Mouse (Mus musculus) embryo, embryonic 10.5 days (tissue): ENCODE results near the gene Frmpd1.

ENCODE experiments used
- DNase-seq: peaks from one replicate; pipeline ENCODE4 v3.0.0-alpha.2; 2015; ENCODE audit warnings: low spot score

The Frmpd1 gene

DNA sequence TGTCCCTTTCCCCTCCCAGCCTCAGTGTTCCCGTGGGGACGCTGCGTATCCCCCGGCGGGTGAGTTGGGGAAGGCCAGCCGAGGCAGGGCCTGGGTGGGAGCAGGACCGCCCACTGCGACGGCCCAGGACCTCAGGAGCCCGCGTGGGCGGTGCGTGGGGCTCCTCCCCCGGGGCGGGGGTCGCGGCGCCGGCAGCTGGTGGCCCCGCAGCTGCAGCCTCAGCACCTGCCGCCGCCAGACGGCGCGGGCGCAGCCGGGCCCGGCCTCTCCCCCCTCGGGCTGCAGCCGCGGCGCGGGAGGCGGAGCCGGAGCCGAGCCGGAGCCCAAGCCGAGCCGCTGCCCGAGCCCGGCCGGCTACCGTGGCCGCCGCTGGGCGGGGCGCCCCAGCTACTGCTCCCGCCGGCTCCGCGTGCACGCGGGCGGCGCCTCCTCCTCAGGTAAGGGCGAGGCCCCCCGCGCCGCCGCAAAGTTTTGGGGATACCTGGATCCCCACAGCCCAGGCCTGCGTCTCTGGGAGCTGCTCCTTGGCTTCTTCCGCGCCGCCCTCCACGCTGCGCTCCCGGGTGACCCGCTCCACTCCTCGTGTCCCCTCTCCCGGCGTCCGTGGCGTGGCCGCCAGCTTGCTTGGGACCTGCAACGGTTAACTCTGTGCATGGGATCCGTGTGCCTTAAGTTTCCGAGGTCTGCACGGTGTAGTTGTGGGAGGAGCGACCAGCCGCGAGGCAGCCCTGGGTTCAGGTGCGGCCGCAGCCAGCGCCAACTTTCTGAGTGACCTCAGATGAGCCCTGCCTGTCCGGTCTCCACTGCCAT lies at the start of gene Frmpd1:
Gene Frmpd1 (plus strand): TSS at position 355 of the 810 bp plus-strand sequence.
- peak; percentile 72 for DNase-seq

DNA sequence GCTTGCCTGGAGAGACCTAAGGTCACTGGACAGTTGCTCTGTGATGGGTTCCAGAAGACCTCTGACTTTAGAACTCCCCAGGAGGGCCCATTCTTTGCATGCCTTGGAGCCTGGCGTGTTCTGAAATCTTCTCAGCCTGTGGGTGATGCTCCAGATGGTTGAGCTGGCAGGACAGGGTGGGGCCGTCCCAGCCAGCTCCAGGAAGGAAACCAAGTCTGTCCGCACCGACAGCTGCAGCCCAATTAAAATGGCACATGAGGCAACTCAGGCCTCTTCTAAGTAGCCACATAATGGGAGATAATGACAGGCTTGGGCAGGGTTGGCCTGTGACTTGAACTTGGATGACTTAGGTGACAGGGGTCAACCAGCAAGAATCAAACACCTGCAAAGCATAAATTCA lies 47.0 kb upstream of the Frmpd1 start:
- no peak for DNase-seq

DNA sequence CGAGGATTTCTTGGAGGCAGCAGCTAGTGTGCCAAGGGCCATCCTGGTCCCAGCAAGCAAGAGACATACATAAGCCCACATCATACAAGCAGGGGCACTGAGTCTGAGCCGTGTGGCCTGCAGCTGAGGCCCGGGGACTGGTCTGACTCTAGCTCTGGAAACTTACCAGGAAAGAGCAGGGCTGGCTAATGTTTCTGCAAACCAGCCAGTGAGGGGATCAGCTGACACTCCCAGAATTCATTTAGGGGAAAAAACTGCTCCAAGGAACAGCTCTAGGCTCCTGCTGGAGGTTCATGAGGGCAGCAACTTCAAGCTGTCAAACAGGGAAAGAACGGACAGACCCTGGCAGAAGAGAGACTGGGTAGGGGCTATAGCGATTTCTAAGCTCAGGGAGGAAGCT lies 42.8 kb upstream of the Frmpd1 start:
- no peak for DNase-seq

DNA sequence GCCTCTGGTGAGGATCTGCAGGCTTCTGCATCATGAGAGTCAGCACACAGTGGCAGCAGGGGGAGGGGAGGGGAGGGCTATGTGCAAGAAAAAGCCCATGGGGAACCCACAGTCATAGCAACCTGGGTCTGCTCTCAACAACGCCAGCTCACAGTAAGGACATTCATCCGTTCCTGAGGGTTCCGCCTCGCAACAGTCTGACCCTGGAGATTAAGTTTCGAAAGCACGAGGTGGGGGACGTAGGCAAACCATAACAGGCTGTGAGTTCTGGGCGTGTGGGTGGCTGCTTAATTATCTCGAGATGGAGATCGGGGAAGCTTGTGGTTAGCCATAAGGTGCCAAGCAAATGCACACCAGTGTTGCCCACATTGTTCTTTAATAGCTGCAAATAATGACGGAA lies 42.3 kb upstream of the Frmpd1 start:
- no peak for DNase-seq

DNA sequence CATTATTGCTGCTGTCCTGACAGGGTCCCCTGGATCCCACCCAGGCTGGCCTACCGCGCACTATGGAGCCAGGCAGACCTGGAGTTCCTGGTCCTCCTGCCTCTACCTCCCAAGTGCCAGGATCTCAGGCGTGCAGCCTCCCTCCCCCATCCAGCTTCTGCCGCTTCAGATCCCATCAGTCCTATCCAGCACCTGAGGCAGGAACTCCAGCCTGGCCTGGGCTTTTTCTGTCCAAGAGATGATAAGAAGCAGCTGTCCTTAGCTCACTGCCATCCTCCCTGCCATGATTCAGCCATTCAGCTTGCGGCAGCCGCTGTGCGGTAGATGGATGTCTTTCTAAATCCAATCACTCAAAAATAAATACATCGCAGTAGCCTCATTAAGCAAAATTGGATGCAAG lies 41.7 kb upstream of the Frmpd1 start:
- no peak for DNase-seq

DNA sequence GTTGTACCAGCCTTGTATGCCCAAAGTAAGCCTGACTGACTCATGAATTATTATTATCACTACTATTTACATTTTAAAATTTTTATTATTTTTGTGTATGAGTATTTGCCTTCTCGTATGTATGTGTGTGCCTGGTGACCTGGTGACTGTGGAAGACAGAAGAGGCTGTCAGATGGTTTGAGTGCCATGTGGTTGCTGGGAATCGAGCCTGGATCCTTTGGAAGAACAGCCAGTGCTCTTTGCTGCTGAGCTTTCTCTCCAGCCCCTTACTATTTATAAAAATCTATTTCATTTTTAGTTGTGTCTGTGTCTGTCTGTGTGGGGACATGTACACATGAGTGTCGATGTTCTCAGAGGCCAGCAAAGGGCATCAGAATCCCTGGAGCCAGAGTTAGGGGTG lies 28.2 kb upstream of the Frmpd1 start:
- no peak for DNase-seq

DNA sequence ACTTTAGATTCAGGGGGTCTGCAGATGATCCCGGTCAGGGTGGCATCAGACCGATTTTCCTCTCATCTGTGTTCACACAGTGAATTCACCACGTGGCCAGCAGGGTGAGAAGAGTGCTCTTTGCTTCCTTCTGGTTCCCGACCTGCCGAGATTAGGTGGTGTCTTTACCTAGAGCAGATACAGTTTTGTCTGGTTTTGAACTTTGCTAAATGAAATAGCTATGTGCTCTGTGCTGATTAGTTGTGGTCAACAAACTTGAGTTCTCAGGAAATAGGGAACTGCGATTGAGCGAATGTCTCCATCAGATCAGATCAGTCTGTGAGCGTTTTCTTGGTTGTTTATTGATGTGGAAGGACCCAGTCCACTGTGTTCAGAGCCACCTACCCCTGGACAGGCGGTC lies 26.1 kb upstream of the Frmpd1 start:
- no peak for DNase-seq

DNA sequence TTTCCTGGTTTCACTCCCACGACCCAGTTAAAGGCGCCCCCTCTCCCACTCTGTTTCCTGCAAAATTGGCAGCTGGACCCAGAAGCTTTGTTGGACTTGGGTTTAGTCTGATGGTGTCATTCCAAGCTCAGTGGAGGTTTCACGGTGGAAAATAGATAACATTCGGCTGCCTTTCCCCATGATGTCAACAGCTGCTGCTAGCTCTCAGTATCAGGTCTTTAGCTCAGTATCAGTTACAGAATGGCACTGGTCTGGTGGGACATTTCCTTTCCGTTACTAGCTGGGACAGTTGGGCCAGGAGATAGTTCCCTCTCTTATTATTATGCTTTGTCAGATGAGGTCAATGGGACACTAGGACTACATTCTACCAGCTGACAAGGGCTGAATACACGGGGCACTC lies 23.9 kb upstream of the Frmpd1 start:
- DNase-seq = no peak

DNA sequence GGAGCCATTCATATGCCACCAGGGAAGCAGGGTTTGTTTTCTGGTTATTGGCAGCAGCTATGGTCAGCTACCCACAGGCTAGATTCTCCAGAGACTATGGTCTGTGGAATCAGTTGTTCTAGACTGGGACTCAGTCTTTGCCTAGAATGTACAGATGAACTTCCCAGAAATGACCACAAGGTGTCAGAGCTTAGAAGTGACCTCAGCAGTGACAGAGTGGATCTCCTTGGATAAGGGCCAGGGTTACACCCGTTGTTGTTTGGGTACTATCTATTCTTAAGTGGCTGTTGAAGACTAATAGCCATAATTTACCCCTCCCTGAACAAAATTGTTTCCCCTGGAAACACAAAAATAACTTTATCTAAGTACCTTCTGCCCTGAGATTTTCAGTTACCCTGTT lies 21.0 kb upstream of the Frmpd1 start:
- DNase-seq = peak; percentile 57

DNA sequence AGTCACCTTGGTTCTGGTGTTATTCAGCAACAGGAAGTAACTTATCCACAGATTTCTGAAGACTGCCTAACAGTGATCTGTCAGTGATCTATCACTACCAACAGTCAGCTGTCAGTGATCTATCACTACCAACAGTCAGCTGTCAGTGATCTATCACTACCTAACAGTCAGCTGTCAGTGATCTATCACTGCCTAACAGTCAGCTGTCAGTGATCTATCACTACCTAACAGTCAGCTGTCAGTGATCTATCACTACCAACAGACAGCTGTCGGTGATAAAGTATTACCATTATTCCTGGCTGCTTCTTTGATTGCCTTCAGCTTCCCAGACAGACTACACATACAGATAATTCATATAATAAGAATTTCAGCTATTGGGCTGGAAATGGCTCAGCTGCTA lies 19.2 kb upstream of the Frmpd1 start:
- no peak for DNase-seq

DNA sequence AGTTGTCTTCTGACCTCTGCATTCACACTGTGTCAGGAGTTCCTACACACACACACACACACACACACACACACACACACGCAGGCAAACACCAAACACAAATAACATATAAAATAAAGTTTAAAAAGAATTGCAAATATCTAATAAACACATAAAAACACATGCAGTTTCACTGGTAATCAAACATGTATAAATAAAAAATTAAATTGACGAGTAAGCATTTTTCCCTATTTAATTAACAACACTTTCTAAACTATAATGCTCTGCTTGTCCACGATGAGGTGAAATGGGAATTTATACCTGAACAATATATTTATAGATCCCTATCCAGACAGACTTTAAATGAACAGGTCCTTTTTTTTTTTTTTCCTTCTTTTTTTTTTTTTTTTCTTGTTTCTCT lies 18.7 kb upstream of the Frmpd1 start:
- no peak for DNase-seq

DNA sequence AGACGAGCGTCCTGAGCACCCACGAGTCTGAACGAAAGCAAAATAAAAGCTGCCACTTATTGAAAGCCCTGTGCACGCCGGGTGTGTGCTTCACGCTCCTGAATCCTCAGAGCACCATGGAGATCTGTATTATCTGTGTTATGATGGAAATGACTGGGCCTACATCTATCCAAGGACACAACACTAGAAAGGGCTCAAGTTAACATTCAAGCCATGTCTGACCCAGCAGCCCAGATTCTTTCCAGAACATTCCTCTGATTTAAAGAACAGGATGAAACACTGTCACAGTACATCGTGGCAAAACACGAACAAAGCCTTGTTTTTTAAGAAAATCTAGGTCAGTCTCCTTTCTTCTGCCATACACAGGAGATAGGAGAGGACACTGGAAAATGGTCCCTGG lies 13.3 kb upstream of the Frmpd1 start:
- no peak for DNase-seq

DNA sequence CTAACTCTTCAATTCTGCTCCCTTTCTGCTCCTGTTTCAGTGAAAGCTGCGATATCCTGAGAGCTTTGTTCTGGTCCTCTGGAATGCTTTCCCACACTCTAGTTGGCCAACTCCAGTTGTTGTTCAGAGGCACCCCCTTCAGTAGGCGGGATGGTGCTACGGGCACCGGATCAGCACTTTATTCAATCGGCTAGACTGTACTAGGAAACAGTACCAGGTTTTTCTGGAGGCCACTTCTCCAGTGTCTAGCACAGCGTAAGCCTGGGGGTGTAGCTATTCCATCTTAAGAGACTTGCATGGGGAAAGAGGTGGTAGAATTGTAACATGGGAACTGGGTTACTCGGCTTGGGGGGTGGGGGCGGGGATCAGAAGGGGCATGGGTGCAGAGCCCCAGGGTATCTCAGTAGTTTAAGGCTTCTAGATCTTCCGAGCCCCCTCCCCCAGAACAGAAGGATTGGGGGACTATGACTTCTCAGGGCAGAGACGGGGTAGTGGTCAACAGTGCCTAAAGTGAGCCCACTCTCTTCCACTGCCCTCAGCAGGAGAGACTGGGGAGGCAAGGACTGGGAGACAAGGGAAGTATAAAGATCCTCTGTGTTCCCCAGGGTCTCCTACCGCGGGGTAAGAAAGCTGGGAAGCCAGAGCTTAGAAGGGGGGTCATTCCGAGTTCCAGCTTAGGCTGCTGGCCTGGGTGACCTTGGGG lies 706 bp upstream of the Frmpd1 start:
- no peak for DNase-seq

DNA sequence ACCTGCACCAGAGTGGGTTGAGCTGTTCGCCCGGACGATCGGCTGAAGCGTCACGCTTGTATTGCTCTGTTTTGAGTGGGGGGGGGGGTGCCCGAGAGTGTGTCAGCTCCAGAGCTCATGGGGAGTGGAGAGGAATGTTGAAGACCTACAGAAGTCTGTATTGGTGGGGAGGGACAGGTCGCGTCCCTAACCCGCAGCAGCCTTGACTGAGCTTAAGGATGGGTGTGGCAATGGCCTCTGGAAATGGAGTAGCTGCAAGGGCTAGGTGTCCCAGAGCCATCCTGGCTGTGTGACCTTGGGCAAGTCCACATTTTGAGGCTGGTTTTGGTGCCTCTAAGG lies 625 bp downstream of the Frmpd1 start:
- DNase-seq = no peak

DNA sequence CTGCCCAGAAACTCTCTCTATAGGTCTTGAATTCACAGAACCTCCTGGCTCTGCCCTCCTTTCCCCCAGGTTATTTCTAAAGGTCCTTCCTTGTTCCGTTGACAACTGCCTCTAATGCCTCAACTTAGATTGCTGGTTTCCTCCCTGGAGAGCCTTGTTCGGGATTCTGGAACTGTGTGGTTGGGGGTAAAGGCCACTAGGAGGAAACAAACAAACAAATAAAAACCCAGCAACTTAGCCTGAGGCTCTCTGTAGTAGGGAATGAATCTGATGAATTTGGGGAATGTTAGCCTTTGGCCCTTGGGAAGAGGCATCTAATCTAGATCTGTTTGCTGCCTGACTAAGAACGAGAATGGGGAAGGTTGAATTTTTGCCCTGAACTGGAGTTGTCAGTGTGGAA lies 13.6 kb downstream of the Frmpd1 start:
- DNase-seq = no peak

DNA sequence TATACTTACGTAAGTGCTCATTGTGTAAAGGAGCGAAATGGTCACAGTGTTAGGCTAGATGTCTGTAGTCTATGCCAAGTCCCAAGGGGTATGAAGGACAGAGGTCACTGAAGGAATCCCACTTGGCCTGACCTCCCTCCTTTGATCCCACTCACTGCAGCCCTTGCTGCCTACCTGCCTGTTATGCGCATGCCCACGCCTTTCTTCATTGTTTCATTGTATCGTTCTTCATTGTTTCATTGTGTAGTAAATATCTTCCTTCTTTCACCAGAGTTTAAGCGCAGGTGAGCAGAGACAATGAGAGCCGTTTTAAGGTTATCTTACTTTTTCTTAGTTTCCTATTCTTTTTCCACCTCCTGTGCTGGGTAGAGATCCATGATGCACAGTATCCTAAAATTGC lies 18.6 kb downstream of the Frmpd1 start:
- DNase-seq = no peak

DNA sequence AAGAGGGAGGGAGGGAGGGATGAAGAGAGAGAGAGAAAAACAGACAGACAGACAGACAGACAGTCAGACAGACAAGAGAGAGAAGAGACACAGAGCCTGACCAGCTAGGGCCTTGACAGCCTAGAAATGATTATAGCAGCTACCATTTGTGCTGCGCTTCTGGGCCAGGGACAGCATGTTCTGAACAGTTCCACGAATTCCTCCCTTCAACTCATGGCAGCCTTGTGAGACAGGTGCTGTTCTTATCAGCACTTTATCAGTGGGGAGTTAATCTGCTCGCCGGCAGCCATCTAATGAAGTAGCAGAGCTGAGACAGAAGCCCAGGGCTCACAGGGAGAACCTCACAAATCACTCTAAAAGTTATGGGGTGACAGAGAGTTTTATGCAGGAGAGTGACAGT lies 22.8 kb downstream of the Frmpd1 start:
- no peak for DNase-seq

DNA sequence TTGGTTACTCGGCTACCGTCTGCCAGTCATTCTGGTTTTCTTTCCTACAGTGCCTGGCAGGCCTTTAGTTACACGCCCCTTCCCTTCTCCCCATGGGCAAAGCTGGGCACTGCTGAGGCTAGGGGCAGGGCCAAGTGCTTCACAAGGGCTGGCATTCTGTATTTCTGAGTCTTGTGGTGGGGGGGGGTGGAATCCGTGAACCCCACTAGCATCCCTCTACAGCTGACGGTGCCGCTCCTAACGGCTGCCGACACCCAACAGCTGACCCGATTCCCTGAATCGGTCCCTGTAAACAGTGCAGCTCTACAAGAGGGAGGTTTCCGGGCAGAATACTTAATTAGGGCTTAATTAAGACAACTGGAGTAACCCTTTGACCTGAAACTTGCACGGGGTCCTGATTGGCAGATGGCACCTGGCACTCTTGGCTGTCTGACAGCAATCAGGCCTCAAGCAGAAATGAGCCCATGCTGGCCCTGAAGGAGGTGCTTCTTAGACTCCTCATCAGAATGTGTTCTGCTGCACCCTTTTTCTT lies 24.2 kb downstream of the Frmpd1 start:
- DNase-seq = no peak

DNA sequence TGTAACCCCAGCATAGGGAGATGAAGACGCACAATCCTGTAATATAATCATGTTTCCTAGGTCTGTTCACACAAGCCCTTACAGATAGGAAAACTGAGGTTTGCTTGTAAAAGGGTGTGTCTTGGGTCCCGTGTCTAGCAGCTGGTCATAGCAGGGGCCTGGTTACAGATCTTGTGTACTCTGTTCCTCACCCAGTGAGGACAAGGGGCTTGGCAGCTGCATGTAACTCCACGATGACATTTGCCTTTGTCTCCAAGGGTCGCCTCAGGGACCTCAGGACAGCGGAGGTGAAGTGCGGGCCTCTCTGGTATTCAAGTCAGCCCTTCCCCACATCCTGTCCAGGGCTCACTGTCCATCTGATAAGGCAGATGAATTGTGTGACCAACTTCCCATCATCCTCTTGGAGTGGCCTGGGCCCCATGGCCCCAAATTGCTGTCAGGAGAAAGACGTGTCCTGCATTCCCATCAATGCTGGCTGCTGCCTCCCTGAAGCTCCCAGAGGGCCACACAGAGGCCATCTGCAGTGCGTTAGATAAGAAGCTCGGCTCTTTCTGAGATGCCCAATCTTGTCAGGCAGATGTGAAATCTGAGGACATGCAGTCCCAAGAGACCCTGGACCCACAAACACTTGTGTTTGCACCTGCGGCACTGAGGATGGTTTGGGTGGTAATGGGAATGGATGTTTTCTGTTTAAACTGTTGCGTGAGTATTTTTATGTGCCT lies 27.8 kb downstream of the Frmpd1 start:
- peak; percentile 13 for DNase-seq

DNA sequence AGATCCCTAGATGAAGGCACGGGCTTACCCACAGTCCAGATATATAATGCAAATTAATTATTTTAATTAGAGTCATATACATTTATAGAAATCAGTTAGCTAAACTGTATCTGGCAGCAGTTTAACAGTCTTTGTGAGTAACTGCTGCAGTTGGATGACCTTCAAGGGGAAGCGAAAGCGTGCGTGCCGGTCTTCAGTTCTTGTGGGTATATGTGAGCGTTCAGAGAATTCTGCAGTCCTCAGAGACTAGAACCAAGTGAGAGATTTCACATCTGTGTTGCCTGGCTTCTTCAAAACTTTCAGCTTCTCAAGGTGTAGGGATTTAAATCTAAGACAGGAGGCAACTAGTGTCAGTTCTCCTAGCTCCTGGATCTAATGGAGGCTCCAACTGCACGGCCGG lies 35.3 kb downstream of the Frmpd1 start:
- no peak for DNase-seq

DNA sequence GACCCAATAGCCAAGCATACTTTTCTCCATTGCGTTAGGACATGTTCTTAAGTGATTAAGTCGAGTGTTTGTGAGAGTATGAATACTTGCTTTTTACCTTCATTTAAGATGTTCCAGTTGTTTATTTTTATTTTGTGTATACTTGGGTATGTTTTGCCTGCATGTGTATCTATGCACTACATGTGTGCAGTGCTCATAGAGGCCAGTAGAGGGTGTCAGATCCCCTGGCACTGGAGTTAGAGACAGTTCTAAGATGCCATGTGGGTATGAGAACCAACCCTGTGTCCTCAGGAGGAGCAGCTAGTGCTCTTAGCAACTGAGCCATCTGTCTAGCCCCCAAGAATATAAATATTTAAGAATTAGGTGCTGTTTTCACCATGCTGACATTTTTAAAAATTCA lies 37.7 kb downstream of the Frmpd1 start:
- DNase-seq = no peak

DNA sequence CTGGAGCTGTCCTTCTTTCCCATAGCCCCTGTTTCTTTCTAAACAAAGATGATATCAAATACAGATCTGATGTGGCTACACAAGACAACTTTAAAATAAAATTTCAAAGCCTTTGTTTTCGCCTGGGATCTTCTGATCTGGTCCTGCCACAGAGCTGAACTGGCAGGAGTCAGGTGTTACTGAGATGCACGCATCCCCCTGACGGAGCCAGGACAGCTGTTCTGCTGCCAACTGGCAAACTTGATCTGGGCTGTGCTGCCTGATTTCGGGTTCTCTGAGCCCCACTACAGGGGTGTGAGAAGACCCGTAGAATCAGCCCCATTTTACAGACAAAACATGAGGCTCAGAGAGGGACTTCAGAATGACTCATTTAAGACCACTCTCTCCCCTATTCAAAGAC lies 45.6 kb downstream of the Frmpd1 start:
- no peak for DNase-seq

DNA sequence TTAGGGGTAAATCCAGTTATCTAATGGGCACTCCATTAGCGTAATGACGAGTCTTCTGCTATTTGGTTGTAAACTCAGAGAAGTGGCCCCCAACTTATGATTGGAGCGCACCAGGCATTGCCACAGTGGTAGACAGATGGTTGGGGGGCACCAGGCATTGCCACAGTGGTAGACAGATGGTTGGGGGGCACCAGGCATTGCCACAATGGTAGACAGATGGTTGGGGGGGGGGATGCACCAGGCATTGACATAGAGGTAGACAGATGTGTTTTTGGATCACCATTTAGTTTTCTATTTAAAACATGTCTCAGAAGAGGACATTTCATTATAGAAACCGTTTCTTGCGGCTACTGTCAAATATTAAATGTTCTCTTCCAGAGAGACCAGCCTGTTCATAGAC lies 53.6 kb downstream of the Frmpd1 start:
- no peak for DNase-seq
